Mouse (Mus musculus): Measurements from ENCODE around the gene Ak3. TPM values are rescaled to one million over a fixed set of nuclear protein-coding genes. Genes with fewer than 3 reads are reported as not detected.
A peak's percentile ranks its signal among the peaks of the same experiment; 100 is the strongest.

The Ak3 gene
- polyA plus RNA-seq, 1 experiment from 2014 or later: 80.8 TPM

DNA sequence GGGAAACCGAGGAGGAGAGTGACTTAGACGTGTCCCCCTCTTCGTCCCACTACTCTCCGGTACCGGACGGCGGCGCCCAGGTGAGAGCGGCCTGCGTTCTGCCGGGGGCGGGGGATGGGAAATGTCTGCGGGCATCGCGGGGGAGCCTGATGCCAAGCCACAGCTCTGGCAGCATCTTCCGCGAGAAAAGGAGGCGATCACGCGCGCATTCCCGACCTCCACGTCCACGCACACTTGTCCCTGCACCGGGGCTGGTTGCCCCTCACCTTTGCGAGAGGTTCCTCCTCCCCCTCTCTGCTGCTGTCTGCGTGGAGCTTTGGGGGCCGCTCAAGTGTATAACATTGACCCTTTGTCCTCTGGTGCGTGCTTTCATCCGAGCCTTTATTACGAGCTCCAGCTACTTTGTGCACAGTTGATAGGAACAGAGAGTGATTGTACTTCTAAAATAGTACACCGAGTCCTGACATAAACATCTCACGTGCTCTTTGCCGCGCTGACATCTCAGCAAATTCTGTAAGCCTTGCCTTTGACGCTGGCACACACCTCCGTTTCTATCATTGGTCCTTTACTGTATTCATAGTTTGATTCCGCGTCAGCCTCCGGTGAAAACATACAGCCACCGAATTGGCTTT, 57.1 kb downstream of the Ak3 start:
- Histone ChIP-seq H3K4me1 (replicated peaks; ENCODE audit: control insufficient read depth, insufficient read depth, low read length) (peaks cover 6% of the 10 kb centered on the region), H3K4me3 (ENCODE audit: low read length) (peak overlapping the region; percentile 91), H3K9me3 (ENCODE audit: control insufficient read depth, low read length) (no peaks in the 10 kb centered on the region), H3K27me3 (ENCODE audit: control insufficient read depth, insufficient read depth, low read depth, low read length) (no peaks in the 10 kb centered on the region), H3K36me3 (ENCODE audit: control insufficient read depth, insufficient read depth, low read length) (peaks cover 7% of the 10 kb centered on the region), H3K4me2 (ENCODE audit: low read depth, low read length) (peak overlapping the region; percentile 64), H3K27ac (ENCODE audit: low read length) (peak overlapping the region; percentile 88), H3K9ac (ENCODE audit: low read length) (peak overlapping the region; percentile 91)
- WGBS: under 1% methylated on average over 31 of the region's 41 CpGs
- ATAC-seq (ENCODE audit: low read depth): peak; percentile 65

DNA sequence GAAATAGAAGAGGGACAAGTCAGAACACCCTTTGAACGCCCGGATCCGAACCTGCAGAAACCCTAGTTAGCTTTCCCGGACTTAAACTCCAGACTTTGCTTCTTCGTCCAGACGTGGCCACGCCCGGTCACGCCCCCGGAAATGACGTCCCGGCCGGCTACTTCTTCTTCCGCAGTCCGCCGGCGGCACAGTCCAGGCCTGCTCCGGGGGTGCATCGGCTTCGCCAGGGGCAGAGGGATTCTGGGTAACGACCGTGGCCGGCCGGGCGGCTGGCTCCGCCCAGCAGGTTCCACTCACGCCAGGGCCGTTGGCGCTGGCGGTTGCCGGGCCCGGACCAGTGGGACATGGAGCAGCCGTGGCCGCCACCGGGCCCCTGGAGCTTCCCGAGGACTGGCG, 57.6 kb downstream of the Ak3 start, which contains the start of gene Cdc37l1:
Cdc37l1 (plus strand) TSS at position 159 of the 396 bp plus-strand sequence.
- H3K27ac ChIP-seq (ENCODE audit: low read length): peak within 1 kb of the TSS; percentile 88
- H3K27me3 ChIP-seq (ENCODE audit: control insufficient read depth, insufficient read depth, low read depth, low read length): no peaks in the 10 kb centered on the region
- peaks cover 6% of the 10 kb centered on the region for H3K4me1 ChIP-seq (replicated peaks; ENCODE audit: control insufficient read depth, insufficient read depth, low read length)
- WGBS: 0% methylated on average over 37 of the region's 37 CpGs
- peak; percentile 99 for ATAC-seq (ENCODE audit: low read depth)
- H3K36me3 ChIP-seq (ENCODE audit: control insufficient read depth, insufficient read depth, low read length): peaks cover 3% of the 10 kb centered on the region
- H3K4me3 ChIP-seq (ENCODE audit: low read length): peak within 1 kb of the TSS; percentile 91
- H3K4me2 ChIP-seq (ENCODE audit: low read depth, low read length): peak within 1 kb of the TSS; percentile 64
- H3K9me3 ChIP-seq (ENCODE audit: control insufficient read depth, low read length): no peaks in the 10 kb centered on the region
- H3K9ac ChIP-seq (ENCODE audit: low read length): peak within 1 kb of the TSS; percentile 91

DNA sequence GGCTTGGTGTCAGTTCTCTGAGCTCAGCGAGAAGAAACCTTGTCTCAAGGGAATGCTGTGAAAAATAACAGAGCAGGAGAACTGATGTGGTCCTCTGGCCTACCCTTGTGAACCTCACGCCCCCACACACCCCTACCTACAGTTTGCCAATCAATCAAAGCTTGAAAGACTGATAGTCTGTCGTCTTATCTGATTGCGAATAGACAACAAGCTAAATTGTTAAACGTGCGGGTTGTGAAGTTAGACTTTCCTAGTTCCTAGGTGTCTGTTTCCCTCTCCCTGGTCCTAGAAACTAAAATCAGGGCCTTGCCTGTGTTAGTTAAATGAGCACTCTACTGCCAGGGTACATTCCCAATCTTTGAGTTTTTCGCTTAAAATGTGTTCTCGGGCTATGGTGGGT, 58.2 kb downstream of the Ak3 start:
- peak overlapping the region; percentile 91 for H3K9ac ChIP-seq (ENCODE audit: low read length)
- no peaks in the 10 kb centered on the region for H3K27me3 ChIP-seq (ENCODE audit: control insufficient read depth, insufficient read depth, low read depth, low read length)
- 28% methylated on average over 8 of the region's 8 CpGs for WGBS
- peak overlapping the region; percentile 91 for H3K4me3 ChIP-seq (ENCODE audit: low read length)
- H3K36me3 ChIP-seq (ENCODE audit: control insufficient read depth, insufficient read depth, low read length): 0 out of 2 replicates have a peak, but pooled peaks cover 2% of the 10 kb centered on the region
- H3K4me2 ChIP-seq (ENCODE audit: low read depth, low read length): peak overlapping the region; percentile 64
- H3K27ac ChIP-seq (ENCODE audit: low read length): peak overlapping the region; percentile 18
- H3K4me1 ChIP-seq (replicated peaks; ENCODE audit: control insufficient read depth, insufficient read depth, low read length): peaks cover 6% of the 10 kb centered on the region
- no peaks in the 10 kb centered on the region for H3K9me3 ChIP-seq (ENCODE audit: control insufficient read depth, low read length)
- ATAC-seq (ENCODE audit: low read depth): no peak

DNA sequence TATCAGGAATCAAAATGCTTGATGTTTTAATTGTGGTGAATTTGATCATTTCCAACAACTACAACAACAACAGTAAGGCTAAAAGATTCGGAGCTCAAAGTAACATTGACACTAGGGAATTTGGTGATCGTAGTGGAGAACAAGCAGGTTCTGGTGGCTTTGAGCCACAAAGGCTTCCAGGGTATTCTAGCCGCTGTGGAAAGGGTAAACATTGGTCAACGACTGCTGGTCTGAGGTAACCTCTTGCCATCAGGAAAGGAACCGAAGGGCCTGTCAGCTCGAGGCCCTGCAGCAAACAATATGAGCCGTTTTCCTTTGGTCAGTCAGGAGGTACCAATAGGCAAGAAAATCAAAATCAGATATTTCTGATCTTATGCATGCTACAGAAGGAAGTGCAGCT, 65.1 kb downstream of the Ak3 start:
- Histone ChIP-seq H3K27me3 (ENCODE audit: control insufficient read depth, insufficient read depth, low read depth, low read length) (no peaks in the 10 kb centered on the region), H3K9me3 (ENCODE audit: control insufficient read depth, low read length) (no peaks in the 10 kb centered on the region), H3K4me2 (ENCODE audit: low read depth, low read length) (no peak overlapping the region), H3K4me1 (replicated peaks; ENCODE audit: control insufficient read depth, insufficient read depth, low read length) (no peaks in the 10 kb centered on the region), H3K4me3 (ENCODE audit: low read length) (no peak overlapping the region), H3K27ac (ENCODE audit: low read length) (no peak overlapping the region), H3K36me3 (ENCODE audit: control insufficient read depth, insufficient read depth, low read length) (no peaks in the 10 kb centered on the region), H3K9ac (ENCODE audit: low read length) (no peak overlapping the region)
- no peak for ATAC-seq (ENCODE audit: low read depth)
- WGBS: 55% methylated on average over 7 of the region's 7 CpGs

DNA sequence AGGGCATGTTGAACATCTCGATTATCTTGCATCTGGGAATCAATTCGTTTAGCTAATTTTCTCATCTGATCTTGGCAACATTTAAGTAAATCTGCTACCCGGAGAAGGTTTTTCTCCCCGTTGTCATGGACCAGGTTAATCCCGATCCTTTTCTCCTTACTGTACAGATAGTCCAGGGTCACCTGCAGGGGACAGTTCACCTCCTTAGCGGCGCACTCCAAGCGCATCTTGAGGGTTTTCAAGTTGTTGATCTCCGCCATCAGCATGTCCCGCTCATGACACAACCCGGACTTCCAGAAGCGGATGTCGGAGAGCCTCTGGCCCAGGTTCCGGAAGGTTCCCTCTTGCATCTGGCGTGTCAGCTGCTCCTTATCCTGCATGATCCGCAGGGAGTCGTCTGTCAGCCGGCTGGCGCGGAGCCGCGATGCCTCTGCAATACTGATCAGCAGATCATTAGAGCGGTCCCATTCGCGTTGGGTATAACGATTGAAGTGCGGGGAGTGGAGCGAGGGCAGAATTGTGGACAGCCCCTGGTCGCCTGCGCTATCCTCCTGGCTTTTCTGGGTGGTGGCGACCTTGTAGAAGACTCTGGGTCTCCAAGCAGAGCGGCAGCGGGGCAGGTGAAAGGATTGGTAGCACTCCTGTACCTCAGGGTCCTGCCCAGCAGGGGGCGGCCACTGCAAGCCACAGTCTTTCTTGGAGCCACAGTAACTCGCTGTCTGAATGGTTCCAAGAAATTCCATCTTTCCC, 72.7 kb downstream of the Ak3 start:
- Histone ChIP-seq H3K4me3 (ENCODE audit: low read length) (peak overlapping the region; percentile 39), H3K4me2 (ENCODE audit: low read depth, low read length) (peak overlapping the region; percentile 67), H3K36me3 (ENCODE audit: control insufficient read depth, insufficient read depth, low read length) (no peaks in the 10 kb centered on the region), H3K27me3 (ENCODE audit: control insufficient read depth, insufficient read depth, low read depth, low read length) (peaks cover 3% of the 10 kb centered on the region; the same call in 1 of the 2 replicates), H3K4me1 (replicated peaks; ENCODE audit: control insufficient read depth, insufficient read depth, low read length) (peaks cover 2% of the 10 kb centered on the region; the same call in 1 of the 2 replicates), H3K27ac (ENCODE audit: low read length) (no peak overlapping the region), H3K9me3 (ENCODE audit: control insufficient read depth, low read length) (no peaks in the 10 kb centered on the region), H3K9ac (ENCODE audit: low read length) (peak overlapping the region; percentile 19)
- peak; percentile 74 for ATAC-seq (ENCODE audit: low read depth)
- 15% methylated on average over 35 of the region's 35 CpGs for WGBS

Other genes with a start within 250 kb of the Ak3 start
- 4.8 TPM in 2 replicates for gene Slc1a1, start 212.9 kb downstream of the Ak3 start, polyA plus RNA-seq (2015; fragmentation: Nextera tagmentation; extraction: Ambion mirVana)
- 6.7 and 7.9 TPM in 2 replicates for gene Plpp6, start 84.0 kb downstream of the Ak3 start, polyA plus RNA-seq (2015; fragmentation: Nextera tagmentation; extraction: Ambion mirVana)
- gene 4430402I18Rik, start 80.2 kb downstream of the Ak3 start, polyA plus RNA-seq (2015; fragmentation: Nextera tagmentation; extraction: Ambion mirVana): 2.7 and 3.1 TPM in 2 replicates
- 36.6 and 37.2 TPM in 2 replicates for gene Cdc37l1, start 57.6 kb downstream of the Ak3 start, polyA plus RNA-seq (2015; fragmentation: Nextera tagmentation; extraction: Ambion mirVana)
- 36.8 and 40.2 TPM in 2 replicates for gene Rcl1, start 53.4 kb upstream of the Ak3 start, polyA plus RNA-seq (2015; fragmentation: Nextera tagmentation; extraction: Ambion mirVana)
- 3.8 and 4.4 TPM in 2 replicates for gene Jak2, start 203.9 kb upstream of the Ak3 start, polyA plus RNA-seq (2015; fragmentation: Nextera tagmentation; extraction: Ambion mirVana)

Data from lung, embryonic 16.5 days (tissue).